Mouse (Mus musculus) neural tube, embryonic 11.5 days (tissue): ENCODE measurements around the gene Ier2. TPM values are rescaled to one million over a fixed set of nuclear protein-coding genes. Genes with fewer than 3 reads are reported as not detected.

Source experiments
- ATAC-seq: fragments of 200-750 bp; cut with Nextera tagmentation; 2 replicates; pipeline ENCODE4 v1.8.0; 2017; ENCODE audit warnings: moderate number of reproducible peaks, mild to moderate bottlenecking, moderate TSS enrichment, moderate library complexity; ENCODE audit not compliant: insufficient read depth, low FRiP score, low TSS enrichment
- DNase-seq: peaks from one replicate; pipeline ENCODE4 v3.0.0-alpha.2; 2015; ENCODE audit warnings: low spot score
- H3K27ac ChIP-seq: fragments of 300-500 bp; sonication (generic); 2 replicates; pipeline ENCODE4 v1.5.1; 2014; ENCODE audit warnings: low read depth, mild to moderate bottlenecking, low read length
- H3K27me3 ChIP-seq: fragments of 300-500 bp; sonication (generic); 2 replicates; pipeline ENCODE4 v1.6.1; 2014; ENCODE audit warnings: mild to moderate bottlenecking, low read length, mixed read lengths; ENCODE audit not compliant: control insufficient read depth, insufficient read depth
- H3K36me3 ChIP-seq: fragments of 300-500 bp; sonication (generic); 2 replicates; pipeline ENCODE4 v1.6.1; 2014; ENCODE audit warnings: mild to moderate bottlenecking, low read length, moderate library complexity, mixed read lengths; ENCODE audit not compliant: control insufficient read depth, insufficient read depth
- H3K4me1 ChIP-seq: fragments of 300-500 bp; sonication (generic); 2 replicates; pipeline ENCODE4 v1.6.1; 2014; ENCODE audit warnings: low read length, mixed read lengths; ENCODE audit not compliant: control insufficient read depth, insufficient read depth
- H3K4me2 ChIP-seq: fragments of 300-500 bp; sonication (generic); 2 replicates; pipeline ENCODE4 v1.6.1; 2014; ENCODE audit warnings: low read depth, mild to moderate bottlenecking, moderate library complexity
- H3K4me3 ChIP-seq: fragments of 300-500 bp; sonication (generic); 2 replicates; pipeline ENCODE4 v1.5.1; 2014; ENCODE audit warnings: low read depth, low read length
- H3K9ac ChIP-seq: fragments of 300-500 bp; sonication (generic); 2 replicates; pipeline ENCODE4 v1.6.1; 2014; ENCODE audit warnings: mild to moderate bottlenecking, low read length
- H3K9me3 ChIP-seq: fragments of 300-500 bp; sonication (generic); 2 replicates; pipeline ENCODE4 v1.6.1; 2016; ENCODE audit warnings: low read length; ENCODE audit not compliant: control insufficient read depth
- WGBS: fragments of 180-500 bp; shearing (Covaris S2); extraction: QIAGEN DNeasy Blood & Tissue Kit; methylation state at CpG from one replicate; pipeline ENCODE4 v1.1.7; 2014; 5-methylcytosine and 5-hydroxymethylcytosine counted together
- polyA plus RNA-seq: library from polyadenylated mRNA; unstranded; fragments of >200 nt; fragmentation: Nextera tagmentation; extraction: Ambion mirVana; gene quantifications from 2 replicates; pipeline ENCODE4 v1.2.1, GENCODE M21; 2014

The Ier2 gene
- polyA plus RNA-seq, 1 experiment from 2014 or later = 71.6 TPM

DNA sequence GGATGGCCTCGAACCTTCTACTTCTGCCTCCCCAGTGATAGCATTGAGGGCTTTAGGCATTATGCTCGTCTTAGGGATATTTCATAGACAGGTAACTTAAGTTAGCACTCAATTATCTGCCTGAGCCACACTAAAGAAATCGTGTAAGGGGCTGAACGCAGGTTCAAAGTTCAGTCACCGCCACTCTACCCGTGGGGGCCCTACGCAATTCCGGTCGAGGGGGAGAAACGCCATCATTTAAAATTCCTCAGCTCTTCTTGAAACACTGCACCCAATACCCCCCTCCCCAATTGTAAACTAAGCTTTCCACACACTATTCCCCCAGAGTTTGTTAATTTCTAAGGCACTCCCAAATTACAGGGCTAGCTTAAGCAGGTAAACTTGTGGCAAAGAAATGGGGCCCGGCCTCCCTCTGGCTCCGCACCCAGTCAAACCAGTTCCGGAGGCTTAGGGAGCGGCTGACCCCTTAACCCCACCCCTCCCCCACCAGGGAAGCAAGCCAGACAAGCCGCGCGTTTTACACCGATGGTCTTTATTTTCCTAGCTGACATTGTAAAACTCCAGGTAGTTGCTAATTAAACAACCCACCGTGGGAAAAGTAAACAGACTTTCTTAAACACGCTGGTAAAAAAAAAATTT is 1.7 kb downstream of the Ier2 start:
- ATAC-seq = no peak
- Histone ChIP-seq H3K4me3 (peak overlapping the region; percentile 91), H3K4me2 (peak overlapping the region; percentile 90), H3K9me3 (no peaks in the 10 kb centered on the region), H3K27me3 (no peaks in the 10 kb centered on the region), H3K4me1 (peaks cover 34% of the 10 kb centered on the region), H3K36me3 (no peaks in the 10 kb centered on the region), H3K9ac (peak overlapping the region; percentile 91), H3K27ac (peak overlapping the region; percentile 75)
- peak; percentile 58 for DNase-seq
- WGBS = under 1% methylated on average over 20 of the region's 20 CpGs

DNA sequence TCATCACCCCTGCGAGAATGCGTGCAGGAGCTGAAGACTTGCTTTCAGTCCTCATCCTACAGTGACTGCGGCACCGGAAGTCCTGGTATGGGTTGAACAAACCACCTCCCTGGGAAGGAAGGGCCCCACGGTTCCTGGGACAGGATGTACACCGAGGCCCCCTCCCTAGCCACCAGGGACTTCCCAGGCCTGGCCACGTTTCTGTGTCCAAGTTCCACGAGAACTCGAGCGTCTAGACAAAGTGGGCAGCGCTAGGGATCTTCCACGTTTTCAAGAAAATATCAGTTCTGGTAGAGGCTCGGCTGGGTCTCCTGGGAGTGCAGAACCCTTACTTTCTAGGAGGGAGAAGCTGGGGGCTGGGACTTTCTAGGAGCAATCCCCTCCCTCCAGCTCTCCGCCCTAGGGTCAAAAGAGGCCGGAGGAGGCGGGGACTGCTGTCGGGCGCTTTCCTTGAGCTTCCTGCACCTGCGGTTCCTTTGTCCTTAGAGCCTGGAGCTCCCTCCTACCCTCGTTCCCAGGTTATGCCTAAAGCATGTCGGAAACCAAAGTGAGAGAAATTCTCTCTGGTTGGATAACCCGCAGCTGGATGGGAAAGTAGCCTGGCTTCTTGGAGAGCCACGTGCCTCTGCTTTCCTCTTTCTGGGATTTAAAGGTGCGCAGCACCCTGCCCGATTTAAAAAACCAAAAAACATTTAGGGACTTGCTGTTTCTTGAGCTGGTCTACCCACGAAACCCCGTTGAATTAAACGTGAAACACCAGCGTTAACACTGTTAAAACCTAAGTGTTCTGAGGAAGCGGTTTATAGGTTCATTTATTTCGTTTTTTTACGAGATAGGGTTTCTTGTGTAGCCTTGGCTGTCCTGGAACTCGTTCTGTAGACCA is 2.5 kb downstream of the Ier2 start:
- no peaks in the 10 kb centered on the region for H3K27me3 ChIP-seq
- H3K4me1 ChIP-seq = peaks cover 42% of the 10 kb centered on the region
- peak overlapping the region; percentile 90 for H3K4me2 ChIP-seq
- whole genome bisulfite sequencing = 2% methylated on average over 33 of the region's 33 CpGs
- H3K9me3 ChIP-seq = no peaks in the 10 kb centered on the region
- peak; percentile 70 for DNase-seq
- H3K4me3 ChIP-seq = peak overlapping the region; percentile 91
- ATAC-seq = no peak
- H3K27ac ChIP-seq = peak overlapping the region; percentile 75
- H3K9ac ChIP-seq = peak overlapping the region; percentile 91
- no peaks in the 10 kb centered on the region for H3K36me3 ChIP-seq

DNA sequence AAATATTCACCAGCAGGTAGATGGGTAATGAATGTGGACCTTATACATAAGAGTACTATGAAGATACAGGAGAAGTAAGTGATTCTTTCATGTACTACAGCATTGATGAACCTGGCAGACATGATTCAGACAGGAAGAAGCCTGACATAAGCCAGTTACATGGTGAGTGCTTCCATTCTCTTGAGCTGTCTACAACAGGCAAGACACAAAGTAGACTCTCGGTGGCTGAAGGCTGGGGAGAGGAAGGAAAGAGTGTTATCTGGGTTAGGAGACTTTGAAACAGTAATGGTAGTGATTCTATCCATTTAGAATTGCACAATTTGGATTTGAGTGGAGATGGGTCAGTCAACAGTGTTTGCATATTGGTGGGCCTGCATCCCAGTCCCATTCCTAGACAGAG is 3.7 kb downstream of the Ier2 start:
- Histone ChIP-seq H3K27ac (no peak overlapping the region), H3K4me1 (peaks cover 45% of the 10 kb centered on the region), H3K27me3 (no peaks in the 10 kb centered on the region), H3K9ac (no peak overlapping the region), H3K9me3 (no peaks in the 10 kb centered on the region), H3K4me2 (no peak overlapping the region), H3K36me3 (no peaks in the 10 kb centered on the region), H3K4me3 (no peak overlapping the region)
- DNase-seq = no peak
- WGBS = 77% methylated on average over 1 of the region's 1 CpGs
- no peak for ATAC-seq

DNA sequence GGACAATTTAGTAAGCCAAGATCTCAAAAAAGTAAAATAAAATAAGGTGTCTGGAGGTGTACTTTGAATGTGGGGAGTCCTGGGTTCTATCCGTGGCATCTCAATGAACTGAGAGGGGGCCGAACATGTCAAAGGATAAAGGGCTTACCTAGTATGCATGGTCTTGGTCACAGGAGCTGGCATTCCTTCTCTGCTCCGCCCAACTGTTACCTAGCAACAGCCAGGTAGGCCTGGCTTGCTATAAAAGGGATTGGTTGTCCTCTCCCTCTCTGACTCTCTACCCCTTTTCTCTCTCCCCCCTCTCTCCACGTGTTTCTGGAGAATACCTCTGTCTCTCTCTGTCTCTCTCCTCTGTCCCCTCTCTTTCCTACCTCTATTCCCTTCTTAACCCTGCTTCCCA is 5.0 kb downstream of the Ier2 start:
- H3K9ac ChIP-seq = no peak overlapping the region
- no peaks in the 10 kb centered on the region for H3K27me3 ChIP-seq
- no peaks in the 10 kb centered on the region for H3K36me3 ChIP-seq
- H3K27ac ChIP-seq = no peak overlapping the region
- ATAC-seq (no peak), DNase-seq (no peak)
- H3K4me2 ChIP-seq = no peak overlapping the region
- WGBS = 48% methylated on average over 4 of the region's 4 CpGs
- H3K9me3 ChIP-seq = no peaks in the 10 kb centered on the region
- H3K4me1 ChIP-seq = peaks cover 39% of the 10 kb centered on the region
- no peak overlapping the region for H3K4me3 ChIP-seq

DNA sequence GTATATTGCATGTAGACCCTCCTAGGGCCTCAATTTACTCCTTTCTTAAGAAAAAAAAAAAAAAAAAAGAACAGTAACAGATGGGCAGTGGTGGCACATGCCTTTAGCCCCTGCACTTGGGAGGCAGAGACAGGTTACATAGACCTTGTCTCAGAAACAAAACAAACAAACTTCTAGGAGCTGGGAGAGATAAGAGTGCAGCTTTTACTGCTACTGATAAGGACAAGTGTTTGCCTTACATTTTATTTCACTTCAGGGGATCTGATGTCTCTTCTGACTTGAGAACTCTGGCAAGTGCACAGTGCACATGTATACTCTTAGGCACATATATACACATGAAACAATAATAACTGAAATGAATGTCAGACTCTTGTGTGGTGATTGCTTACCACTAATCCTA is 5.4 kb downstream of the Ier2 start:
- peak overlapping the region; percentile 61 for H3K4me2 ChIP-seq
- no peaks in the 10 kb centered on the region for H3K9me3 ChIP-seq
- H3K4me1 ChIP-seq = peaks cover 39% of the 10 kb centered on the region
- peak overlapping the region; percentile 94 for H3K27ac ChIP-seq
- ATAC-seq (no peak), DNase-seq (no peak)
- no peaks in the 10 kb centered on the region for H3K36me3 ChIP-seq
- H3K9ac ChIP-seq = peak overlapping the region; percentile 65
- peak overlapping the region; percentile 17 for H3K4me3 ChIP-seq
- no peaks in the 10 kb centered on the region for H3K27me3 ChIP-seq

DNA sequence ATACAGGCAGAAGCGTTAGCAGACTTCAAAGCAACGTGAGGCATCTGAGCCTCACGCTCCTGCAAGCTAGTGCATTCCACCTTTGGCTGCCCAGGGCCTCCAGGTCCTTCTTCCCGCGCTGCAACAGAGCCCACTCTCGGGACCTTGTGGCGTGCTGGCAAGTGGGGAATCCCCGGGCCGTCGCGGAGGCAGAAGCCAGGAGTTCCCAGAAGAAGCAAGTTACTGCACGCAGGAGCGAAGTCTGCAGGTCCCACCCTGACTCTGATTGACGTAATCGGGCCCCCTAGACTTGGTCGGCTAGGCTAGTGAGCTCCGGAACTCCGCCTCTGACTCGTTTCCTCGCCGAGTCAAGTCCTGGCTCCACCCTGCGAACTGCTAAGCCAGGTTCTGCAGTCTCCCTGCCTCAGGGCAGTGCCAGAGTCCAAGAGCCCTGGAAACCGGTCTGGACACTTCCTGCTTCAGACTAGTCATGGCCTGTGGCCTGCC is 6.0 kb downstream of the Ier2 start:
- WGBS = under 1% methylated on average over 23 of the region's 23 CpGs

DNA sequence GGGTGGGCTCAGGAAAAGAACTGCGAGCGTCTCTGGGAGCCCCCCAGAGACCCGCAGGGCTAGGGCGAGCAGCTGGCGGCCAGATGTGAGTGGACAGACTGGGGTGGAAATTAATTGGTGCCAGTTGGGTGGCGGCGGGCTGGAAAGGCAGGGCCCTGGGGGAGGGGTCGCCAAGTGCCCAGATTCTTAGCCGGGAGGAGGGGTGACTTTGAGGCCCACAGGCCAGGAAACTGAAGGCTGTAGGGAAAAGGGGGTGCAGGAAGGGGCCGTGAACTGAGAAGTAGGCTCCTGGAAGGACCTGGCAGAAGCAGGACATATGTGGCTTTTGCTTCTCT is 6.5 kb downstream of the Ier2 start:
- DNase-seq (peak; percentile 86), ATAC-seq (peak; percentile 43)
- no peaks in the 10 kb centered on the region for H3K36me3 ChIP-seq
- peak overlapping the region; percentile 65 for H3K9ac ChIP-seq
- H3K9me3 ChIP-seq = no peaks in the 10 kb centered on the region
- no peaks in the 10 kb centered on the region for H3K27me3 ChIP-seq
- H3K27ac ChIP-seq = peak overlapping the region; percentile 94
- peak overlapping the region; percentile 17 for H3K4me3 ChIP-seq
- peaks cover 39% of the 10 kb centered on the region for H3K4me1 ChIP-seq
- 2% methylated on average over 10 of the region's 10 CpGs for WGBS
- peak overlapping the region; percentile 61 for H3K4me2 ChIP-seq

More for the DNA sequence above, 6.0 kb downstream of the Ier2 start:
- Histone ChIP-seq H3K4me2 (peak overlapping the region; percentile 61), H3K9ac (peak overlapping the region; percentile 65), H3K36me3 (no peaks in the 10 kb centered on the region), H3K4me1 (peaks cover 39% of the 10 kb centered on the region), H3K9me3 (no peaks in the 10 kb centered on the region), H3K4me3 (peak overlapping the region; percentile 17), H3K27ac (peak overlapping the region; percentile 94), H3K27me3 (no peaks in the 10 kb centered on the region)
- peak; percentile 71 for DNase-seq
- ATAC-seq = no peak

DNA sequence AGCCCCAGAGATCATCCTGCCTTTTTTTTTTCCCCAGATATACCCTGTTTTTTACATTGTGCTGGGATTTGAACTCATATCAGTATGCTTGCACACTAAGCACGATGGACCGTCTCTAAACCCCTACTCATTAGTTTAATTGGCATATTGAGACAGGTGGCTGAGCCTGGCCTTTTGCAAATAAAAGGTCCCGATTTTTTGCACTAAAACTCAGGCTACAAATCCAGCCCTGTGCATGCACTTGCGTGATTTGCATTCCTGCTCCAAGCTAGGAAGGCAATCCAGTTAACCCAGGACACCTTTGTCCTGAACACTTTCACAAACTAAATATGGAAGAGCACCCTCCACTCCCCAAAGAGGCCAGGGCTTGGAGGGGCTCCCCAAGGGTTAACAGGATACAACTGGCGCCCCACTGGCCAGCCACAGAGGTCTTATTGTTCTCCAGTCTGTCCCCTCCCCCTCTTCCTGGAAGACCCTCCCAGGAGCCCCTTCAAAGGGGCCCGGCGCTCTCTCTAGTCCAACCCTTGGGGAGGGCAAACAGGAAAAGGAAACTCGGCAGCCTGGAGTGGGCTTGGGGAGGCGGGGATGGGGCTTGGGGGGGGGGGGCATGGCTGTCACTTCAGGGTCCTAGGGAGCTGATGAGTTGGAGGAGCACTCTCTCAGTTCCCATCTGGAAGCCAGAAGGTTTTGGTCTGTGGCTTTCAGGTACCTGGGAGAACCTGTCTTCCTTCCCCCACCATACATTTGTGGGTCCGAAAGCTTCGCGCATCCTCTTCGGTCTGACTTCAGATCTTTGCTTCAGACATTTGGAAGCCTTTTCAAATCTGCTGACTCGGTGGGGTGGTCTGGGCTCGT is 7.1 kb downstream of the Ier2 start:
- DNase-seq (peak; percentile 84), ATAC-seq (peak; percentile 52)
- WGBS = 2% methylated on average over 14 of the region's 15 CpGs
- peak overlapping the region; percentile 65 for H3K9ac ChIP-seq
- no peaks in the 10 kb centered on the region for H3K9me3 ChIP-seq
- peak overlapping the region; percentile 17 for H3K4me3 ChIP-seq
- H3K36me3 ChIP-seq = no peaks in the 10 kb centered on the region
- H3K27me3 ChIP-seq = no peaks in the 10 kb centered on the region
- peak overlapping the region; percentile 94 for H3K27ac ChIP-seq
- H3K4me1 ChIP-seq = peaks cover 39% of the 10 kb centered on the region
- H3K4me2 ChIP-seq = peak overlapping the region; percentile 61
